Mouse (Mus musculus): ENCODE measurements around the gene Ptpn1. TPM values are rescaled to one million over a fixed set of nuclear protein-coding genes. Genes with fewer than 3 reads are reported as not detected.
A peak's percentile ranks its signal among the peaks of the same experiment; 100 is the strongest.

Ptpn1 gene
- polyA plus RNA-seq (2014; fragmentation: Nextera tagmentation; extraction: Ambion mirVana): 57.4 and 61.2 TPM in 2 replicates

- Histone ChIP-seq H3K4me3 (ENCODE audit: low read depth, low read length) (peak within 1 kb of the TSS; percentile 92), H3K9ac (ENCODE audit: low read length) (peak within 1 kb of the TSS; percentile 86), H3K27me3 (ENCODE audit: control insufficient read depth, insufficient read depth, low read length) (no peaks in the 10 kb centered on the region), H3K9me3 (ENCODE audit: control insufficient read depth, low read length) (no peaks in the 10 kb centered on the region), H3K4me2 (ENCODE audit: low read depth, severe bottlenecking) (peak within 1 kb of the TSS; percentile 90), H3K4me1 (ENCODE audit: control insufficient read depth, insufficient read depth, low read length) (peaks cover 6% of the 10 kb centered on the region), H3K27ac (replicated peaks; ENCODE audit: low read depth, low read length) (peak within 1 kb of the TSS; percentile 47; the same call in 1 of the 2 replicates), H3K36me3 (ENCODE audit: control insufficient read depth, insufficient read depth, low read length) (no peaks in the 10 kb centered on the region)
- DNase-seq (ENCODE audit: low spot score) (peak; percentile 97), ATAC-seq (ENCODE audit: insufficient number of reproducible peaks, low FRiP score, low TSS enrichment, low read depth) (peak; percentile 86)
- under 1% methylated on average over 87 of the region's 99 CpGs for WGBS
Measured at GRCm38 (mm10) chr2:167931985-167932726, at the start of gene Ptpn1. Ptpn1 (plus strand) TSS chr2:167932057.

GRCm38 (mm10) chr2:167886485-167886884, 45.4 kb upstream of the Ptpn1 start:
- DNase-seq (ENCODE audit: low spot score) (no peak), ATAC-seq (ENCODE audit: insufficient number of reproducible peaks, low FRiP score, low TSS enrichment, low read depth) (no peak)
- H3K4me1 ChIP-seq (ENCODE audit: control insufficient read depth, insufficient read depth, low read length): 0 out of 2 replicates have a peak, but pooled peaks cover 3% of the 10 kb centered on the region
- no peaks in the 10 kb centered on the region for H3K27me3 ChIP-seq (ENCODE audit: control insufficient read depth, insufficient read depth, low read length)
- H3K4me3 ChIP-seq (ENCODE audit: low read depth, low read length): no peak overlapping the region
- no peaks in the 10 kb centered on the region for H3K9me3 ChIP-seq (ENCODE audit: control insufficient read depth, low read length)
- WGBS: 74% methylated on average over 7 of the region's 7 CpGs
- no peaks in the 10 kb centered on the region for H3K36me3 ChIP-seq (ENCODE audit: control insufficient read depth, insufficient read depth, low read length)
- H3K9ac ChIP-seq (ENCODE audit: low read length): no peak overlapping the region
- no peak overlapping the region for H3K27ac ChIP-seq (replicated peaks; ENCODE audit: low read depth, low read length)
- no peak overlapping the region for H3K4me2 ChIP-seq (ENCODE audit: low read depth, severe bottlenecking)

DNA sequence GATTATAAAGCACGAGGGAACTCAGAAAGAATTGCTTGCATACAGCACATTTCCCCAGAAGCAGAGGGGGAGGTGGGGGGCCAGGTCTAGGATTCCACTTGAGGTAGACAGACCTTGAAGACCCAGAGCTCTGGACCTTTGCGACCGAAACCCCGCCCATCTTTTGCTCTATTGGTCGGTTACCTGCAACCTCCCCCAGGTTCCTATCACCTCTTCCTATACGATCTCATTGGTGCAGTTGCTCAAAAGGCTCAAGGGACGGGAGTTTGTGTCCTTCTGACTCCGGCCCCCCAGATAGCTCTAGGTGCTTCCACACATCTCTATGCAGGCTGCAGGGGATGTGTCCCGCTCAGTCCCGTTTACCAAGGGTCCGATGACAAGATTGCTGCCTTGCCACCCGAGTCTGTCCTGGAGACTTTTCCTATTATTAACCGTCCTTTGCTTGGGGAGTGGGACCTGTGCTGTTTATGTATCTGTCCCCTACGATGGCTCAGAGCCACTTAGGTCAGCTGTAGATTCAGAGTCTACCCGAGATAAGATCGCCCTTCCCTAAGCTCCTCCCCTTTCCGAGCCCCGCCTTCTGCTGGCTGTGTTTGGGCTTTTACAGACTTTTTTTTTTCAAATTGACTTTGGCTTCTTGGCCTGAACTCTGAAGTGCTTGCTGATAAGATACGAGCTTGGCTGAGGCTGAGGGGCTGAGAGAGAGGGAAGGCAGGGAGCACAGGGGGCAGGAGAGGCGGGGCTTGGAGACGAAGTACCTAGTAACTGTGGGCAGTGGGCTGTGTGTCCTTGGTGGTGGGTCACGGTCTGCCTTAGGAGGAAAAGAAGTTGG, 44.1 kb upstream of the Ptpn1 start:
- Histone ChIP-seq H3K9ac (ENCODE audit: low read length) (no peak overlapping the region), H3K27ac (replicated peaks; ENCODE audit: low read depth, low read length) (no peak overlapping the region), H3K4me1 (ENCODE audit: control insufficient read depth, insufficient read depth, low read length) (0 out of 2 replicates have a peak, but pooled peaks cover 3% of the 10 kb centered on the region), H3K4me3 (ENCODE audit: low read depth, low read length) (peak overlapping the region; percentile 26), H3K4me2 (ENCODE audit: low read depth, severe bottlenecking) (peak overlapping the region; percentile 64), H3K9me3 (ENCODE audit: control insufficient read depth, low read length) (no peaks in the 10 kb centered on the region), H3K27me3 (ENCODE audit: control insufficient read depth, insufficient read depth, low read length) (no peaks in the 10 kb centered on the region), H3K36me3 (ENCODE audit: control insufficient read depth, insufficient read depth, low read length) (no peaks in the 10 kb centered on the region)
- DNase-seq (ENCODE audit: low spot score) (peak; percentile 41), ATAC-seq (ENCODE audit: insufficient number of reproducible peaks, low FRiP score, low TSS enrichment, low read depth) (no peak)
- WGBS: 9% methylated on average over 22 of the region's 22 CpGs

- Histone ChIP-seq H3K9ac (ENCODE audit: low read length) (no peak overlapping the region), H3K27ac (replicated peaks; ENCODE audit: low read depth, low read length) (no peak overlapping the region), H3K36me3 (ENCODE audit: control insufficient read depth, insufficient read depth, low read length) (no peaks in the 10 kb centered on the region), H3K4me1 (ENCODE audit: control insufficient read depth, insufficient read depth, low read length) (0 out of 2 replicates have a peak, but pooled peaks cover 3% of the 10 kb centered on the region), H3K4me3 (ENCODE audit: low read depth, low read length) (no peak overlapping the region), H3K4me2 (ENCODE audit: low read depth, severe bottlenecking) (no peak overlapping the region), H3K9me3 (ENCODE audit: control insufficient read depth, low read length) (no peaks in the 10 kb centered on the region), H3K27me3 (ENCODE audit: control insufficient read depth, insufficient read depth, low read length) (no peaks in the 10 kb centered on the region)
- ATAC-seq (ENCODE audit: insufficient number of reproducible peaks, low FRiP score, low TSS enrichment, low read depth): no peak
- whole genome bisulfite sequencing: 52% methylated on average over 6 of the region's 6 CpGs
- no peak for DNase-seq (ENCODE audit: low spot score)
Measured at GRCm38 (mm10) chr2:167888834-167889233, 43.0 kb upstream of the Ptpn1 start.

GRCm38 (mm10) chr2:167889886-167890285, 42.0 kb upstream of the Ptpn1 start:
- ATAC-seq (ENCODE audit: insufficient number of reproducible peaks, low FRiP score, low TSS enrichment, low read depth) (no peak), DNase-seq (ENCODE audit: low spot score) (no peak)
- no peaks in the 10 kb centered on the region for H3K36me3 ChIP-seq (ENCODE audit: control insufficient read depth, insufficient read depth, low read length)
- H3K4me1 ChIP-seq (ENCODE audit: control insufficient read depth, insufficient read depth, low read length): 0 out of 2 replicates have a peak, but pooled peaks cover 3% of the 10 kb centered on the region
- H3K27ac ChIP-seq (replicated peaks; ENCODE audit: low read depth, low read length): no peak overlapping the region
- no peaks in the 10 kb centered on the region for H3K27me3 ChIP-seq (ENCODE audit: control insufficient read depth, insufficient read depth, low read length)
- H3K4me2 ChIP-seq (ENCODE audit: low read depth, severe bottlenecking): no peak overlapping the region
- H3K9me3 ChIP-seq (ENCODE audit: control insufficient read depth, low read length): no peaks in the 10 kb centered on the region
- H3K9ac ChIP-seq (ENCODE audit: low read length): no peak overlapping the region
- WGBS: 73% methylated on average over 4 of the region's 4 CpGs
- H3K4me3 ChIP-seq (ENCODE audit: low read depth, low read length): no peak overlapping the region

DNA sequence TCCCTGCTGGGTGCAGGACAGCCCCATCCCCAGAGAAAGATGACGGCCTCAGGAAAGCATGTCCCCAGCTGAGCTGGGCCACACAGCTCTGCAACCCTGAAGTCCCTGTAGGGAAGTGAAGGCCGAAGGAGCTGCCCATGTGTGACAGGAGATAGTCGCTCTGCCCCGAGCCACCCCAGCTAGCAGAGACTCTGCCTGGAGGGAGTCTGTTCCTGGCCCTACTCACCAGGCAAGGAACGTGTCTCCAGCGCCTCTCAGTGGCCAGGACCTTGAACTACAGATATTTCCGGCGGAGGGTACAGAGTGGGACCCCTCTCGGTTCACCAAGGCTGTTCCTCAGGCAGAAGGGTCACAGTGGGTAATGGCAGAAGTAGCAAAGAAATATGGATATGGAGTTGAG, 39.9 kb upstream of the Ptpn1 start:
- H3K9ac ChIP-seq (ENCODE audit: low read length): peak overlapping the region; percentile 12; the same call in 1 of the 2 replicates
- no peak for ATAC-seq (ENCODE audit: insufficient number of reproducible peaks, low FRiP score, low TSS enrichment, low read depth)
- 0 out of 2 replicates have a peak, but pooled peaks cover 3% of the 10 kb centered on the region for H3K4me1 ChIP-seq (ENCODE audit: control insufficient read depth, insufficient read depth, low read length)
- no peaks in the 10 kb centered on the region for H3K9me3 ChIP-seq (ENCODE audit: control insufficient read depth, low read length)
- DNase-seq (ENCODE audit: low spot score): peak; percentile 82
- H3K27ac ChIP-seq (replicated peaks; ENCODE audit: low read depth, low read length): no peak overlapping the region
- no peaks in the 10 kb centered on the region for H3K36me3 ChIP-seq (ENCODE audit: control insufficient read depth, insufficient read depth, low read length)
- WGBS: 10% methylated on average over 9 of the region's 9 CpGs
- no peak overlapping the region for H3K4me3 ChIP-seq (ENCODE audit: low read depth, low read length)
- no peaks in the 10 kb centered on the region for H3K27me3 ChIP-seq (ENCODE audit: control insufficient read depth, insufficient read depth, low read length)
- no peak overlapping the region for H3K4me2 ChIP-seq (ENCODE audit: low read depth, severe bottlenecking)

DNA sequence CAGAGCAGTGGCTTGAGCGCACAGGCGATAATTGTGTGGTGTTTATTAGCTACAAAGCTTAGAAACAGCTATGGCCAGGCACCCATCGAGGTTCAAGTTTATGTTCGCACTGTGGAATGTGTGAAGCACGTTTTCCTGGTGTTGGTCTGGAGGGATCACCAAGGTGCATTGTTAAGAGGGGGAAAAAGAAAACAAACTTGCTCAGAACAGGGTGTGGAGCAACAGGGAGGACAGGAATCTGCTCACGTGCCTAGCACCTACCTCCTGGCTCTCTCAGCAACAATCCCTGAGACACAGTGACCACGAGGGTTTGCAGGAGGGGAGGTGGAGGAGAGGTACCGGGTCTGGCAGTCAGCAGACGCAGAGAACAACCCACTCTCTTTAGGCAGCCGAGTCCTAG, 38.2 kb upstream of the Ptpn1 start:
- H3K36me3 ChIP-seq (ENCODE audit: control insufficient read depth, insufficient read depth, low read length): no peaks in the 10 kb centered on the region
- no peak overlapping the region for H3K4me2 ChIP-seq (ENCODE audit: low read depth, severe bottlenecking)
- H3K4me1 ChIP-seq (ENCODE audit: control insufficient read depth, insufficient read depth, low read length): no peaks in the 10 kb centered on the region
- WGBS: 55% methylated on average over 10 of the region's 10 CpGs
- H3K9me3 ChIP-seq (ENCODE audit: control insufficient read depth, low read length): no peaks in the 10 kb centered on the region
- no peak overlapping the region for H3K9ac ChIP-seq (ENCODE audit: low read length)
- no peaks in the 10 kb centered on the region for H3K27me3 ChIP-seq (ENCODE audit: control insufficient read depth, insufficient read depth, low read length)
- no peak overlapping the region for H3K27ac ChIP-seq (replicated peaks; ENCODE audit: low read depth, low read length)
- DNase-seq (ENCODE audit: low spot score): no peak
- no peak for ATAC-seq (ENCODE audit: insufficient number of reproducible peaks, low FRiP score, low TSS enrichment, low read depth)
- no peak overlapping the region for H3K4me3 ChIP-seq (ENCODE audit: low read depth, low read length)

- peak; percentile 15; the same call in 1 of the 2 replicates for ATAC-seq (ENCODE audit: insufficient number of reproducible peaks, low FRiP score, low TSS enrichment, low read depth)
- Histone ChIP-seq H3K36me3 (ENCODE audit: control insufficient read depth, insufficient read depth, low read length) (no peaks in the 10 kb centered on the region), H3K9me3 (ENCODE audit: control insufficient read depth, low read length) (no peaks in the 10 kb centered on the region), H3K9ac (ENCODE audit: low read length) (no peak overlapping the region), H3K4me2 (ENCODE audit: low read depth, severe bottlenecking) (peak overlapping the region; percentile 29; the same call in 1 of the 2 replicates), H3K27ac (replicated peaks; ENCODE audit: low read depth, low read length) (no peak overlapping the region), H3K4me1 (ENCODE audit: control insufficient read depth, insufficient read depth, low read length) (peaks cover 6% of the 10 kb centered on the region), H3K27me3 (ENCODE audit: control insufficient read depth, insufficient read depth, low read length) (no peaks in the 10 kb centered on the region), H3K4me3 (ENCODE audit: low read depth, low read length) (no peak overlapping the region)
- DNase-seq (ENCODE audit: low spot score): peak; percentile 91
- 2% methylated on average over 30 of the region's 30 CpGs for WGBS
Measured at GRCm38 (mm10) chr2:167894948-167895372, 36.9 kb upstream of the Ptpn1 start.
